Mouse (Mus musculus) heart, embryonic 11.5 days (tissue): ENCODE measurements at regions not wholly inside any gene's neighbourhood (a gene's known extent, or its start where the extent isn't known, plus 50 kb on each side); places are given as distances from the start of the nearest gene placed in this dataset.

Experiments
- ATAC-seq: fragments of 200-750 bp; cut with Nextera tagmentation; replicated peaks from 2 replicates; pipeline ENCODE4 v1.8.0; 2017; ENCODE audit warnings: moderate library complexity; ENCODE audit not compliant: insufficient number of reproducible peaks, low FRiP score, low TSS enrichment
- H3K27ac ChIP-seq: fragments of 300-500 bp; sonication (generic); 2 replicates; pipeline ENCODE4 v1.5.1; 2014; ENCODE audit warnings: mild to moderate bottlenecking, low read depth, low read length
- H3K27me3 ChIP-seq: fragments of 300-500 bp; sonication (generic); 2 replicates; pipeline ENCODE4 v1.6.1; 2014; ENCODE audit warnings: mild to moderate bottlenecking, low read length, mixed read lengths; ENCODE audit not compliant: control insufficient read depth, insufficient read depth
- H3K36me3 ChIP-seq: fragments of 300-500 bp; sonication (generic); 2 replicates; pipeline ENCODE4 v1.6.1; 2014; ENCODE audit warnings: mild to moderate bottlenecking, low read length, moderate library complexity, mixed read lengths; ENCODE audit not compliant: control insufficient read depth, insufficient read depth
- H3K4me1 ChIP-seq: fragments of 300-500 bp; sonication (generic); 2 replicates; pipeline ENCODE4 v1.6.1; 2014; ENCODE audit warnings: low read length; ENCODE audit not compliant: control insufficient read depth, insufficient read depth
- H3K4me2 ChIP-seq: fragments of 300-500 bp; sonication (generic); 2 replicates; pipeline ENCODE4 v1.6.1; 2014; ENCODE audit warnings: mild to moderate bottlenecking, moderate library complexity
- H3K4me3 ChIP-seq: fragments of 300-500 bp; sonication (generic); 2 replicates; pipeline ENCODE4 v1.5.1; 2014; ENCODE audit warnings: low read depth, low read length
- H3K9ac ChIP-seq: fragments of 300-500 bp; sonication (generic); 2 replicates; pipeline ENCODE4 v1.6.1; 2014; ENCODE audit warnings: mild to moderate bottlenecking, low read depth, low read length, moderate library complexity
- H3K9me3 ChIP-seq: fragments of 300-500 bp; sonication (generic); replicated peaks from 2 replicates; pipeline ENCODE4 v1.6.1; 2016; ENCODE audit warnings: low read length; ENCODE audit not compliant: control insufficient read depth
- WGBS: fragments of 180-500 bp; shearing (Covaris S2); extraction: QIAGEN DNeasy Blood & Tissue Kit; methylation state at CpG from one replicate; pipeline ENCODE4 v1.1.7; 2014; ENCODE audit not compliant: insufficient replicate concordance; 5-methylcytosine and 5-hydroxymethylcytosine counted together

GRCm38 (mm10) chr13:52059756-52060417, 213.4 kb downstream of the Gadd45g start:
- WGBS = 82% methylated on average over 22 of the region's 22 CpGs
- Histone ChIP-seq H3K27ac (no peak overlapping the region), H3K9me3 (no peaks in the 10 kb centered on the region), H3K9ac (no peak overlapping the region), H3K4me1 (no peaks in the 10 kb centered on the region), H3K4me2 (no peak overlapping the region), H3K27me3 (0 out of 2 replicates have a peak, but pooled peaks cover 4% of the 10 kb centered on the region), H3K36me3 (no peaks in the 10 kb centered on the region), H3K4me3 (no peak overlapping the region)
- ATAC-seq = no peak

DNA sequence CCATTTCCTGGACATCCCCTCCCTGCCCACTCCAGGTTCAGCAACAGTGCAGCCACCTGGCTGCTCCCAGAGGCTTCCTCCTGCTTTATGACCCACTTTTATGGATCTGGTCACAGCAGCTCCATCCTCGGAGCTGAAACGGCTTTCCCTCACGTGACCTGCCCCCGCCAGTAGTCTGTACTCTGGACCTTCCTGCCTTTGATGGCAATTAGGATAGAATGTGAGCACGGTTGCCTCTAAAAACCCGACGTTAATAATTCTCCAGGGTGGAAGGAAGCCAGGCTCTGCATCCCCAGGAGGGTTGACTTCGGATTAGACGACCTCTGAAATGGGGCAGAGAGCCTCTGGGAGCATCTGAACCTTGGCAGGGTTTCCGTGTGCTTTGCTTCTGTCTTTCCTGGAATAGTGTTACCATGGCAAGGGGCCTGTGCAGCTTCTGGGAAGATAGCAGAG, 214.0 kb downstream of the Gadd45g start:
- WGBS = 75% methylated on average over 10 of the region's 10 CpGs
- no peak overlapping the region for H3K4me2 ChIP-seq
- ATAC-seq = no peak
- H3K9me3 ChIP-seq = no peaks in the 10 kb centered on the region
- H3K4me1 ChIP-seq = no peaks in the 10 kb centered on the region
- H3K4me3 ChIP-seq = no peak overlapping the region
- no peak overlapping the region for H3K9ac ChIP-seq
- H3K36me3 ChIP-seq = no peaks in the 10 kb centered on the region
- H3K27ac ChIP-seq = no peak overlapping the region
- 0 out of 2 replicates have a peak, but pooled peaks cover 4% of the 10 kb centered on the region for H3K27me3 ChIP-seq

DNA sequence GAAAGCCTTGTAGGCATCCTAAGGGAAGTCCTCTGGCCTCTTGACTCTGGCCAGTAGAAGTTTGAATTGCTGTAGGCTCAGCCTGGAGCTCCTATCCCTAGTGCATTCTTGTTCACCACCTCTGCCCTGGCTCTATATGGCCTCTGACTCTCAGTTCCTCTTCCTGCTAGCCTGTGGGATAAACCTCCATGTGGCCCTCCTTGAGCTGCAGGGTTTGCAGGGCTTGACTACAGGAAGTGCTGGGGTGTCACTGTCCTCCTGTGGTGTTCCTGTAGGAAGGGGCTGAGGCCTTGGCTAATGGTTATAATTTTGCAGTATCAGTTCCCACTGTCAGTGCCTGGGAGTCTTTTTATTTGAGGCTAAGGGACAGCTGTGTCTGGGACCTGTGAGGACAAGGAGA, 215.0 kb downstream of the Gadd45g start:
- Histone ChIP-seq H3K4me2 (no peak overlapping the region), H3K4me1 (peaks cover 3% of the 10 kb centered on the region), H3K27ac (no peak overlapping the region), H3K27me3 (0 out of 2 replicates have a peak, but pooled peaks cover 4% of the 10 kb centered on the region), H3K36me3 (no peaks in the 10 kb centered on the region), H3K4me3 (no peak overlapping the region), H3K9ac (no peak overlapping the region), H3K9me3 (no peaks in the 10 kb centered on the region)
- ATAC-seq = no peak

DNA sequence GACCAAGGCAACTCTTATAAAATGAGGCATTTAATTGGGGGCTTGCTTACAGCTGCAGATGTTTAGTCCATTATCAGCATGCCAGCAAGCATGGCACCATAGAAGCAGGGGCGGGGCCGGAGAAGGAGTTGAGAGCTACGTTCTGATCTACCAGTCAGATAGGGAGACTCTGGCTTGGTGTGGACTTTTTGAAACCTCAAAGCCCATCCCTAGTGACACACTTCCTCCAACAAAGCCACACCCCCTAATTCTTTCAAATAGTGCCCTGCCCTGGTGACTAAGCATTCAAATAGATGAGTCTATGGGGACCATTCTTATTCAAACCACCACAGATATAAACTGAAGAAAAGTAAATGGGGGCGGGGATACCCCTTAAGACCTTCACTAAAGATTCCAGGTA, 215.4 kb downstream of the Gadd45g start:
- Histone ChIP-seq H3K4me3 (no peak overlapping the region), H3K9me3 (no peaks in the 10 kb centered on the region), H3K4me2 (no peak overlapping the region), H3K27ac (no peak overlapping the region), H3K9ac (no peak overlapping the region), H3K4me1 (peaks cover 7% of the 10 kb centered on the region), H3K27me3 (0 out of 2 replicates have a peak, but pooled peaks cover 4% of the 10 kb centered on the region), H3K36me3 (no peaks in the 10 kb centered on the region)
- WGBS = 80% methylated on average over 4 of the region's 4 CpGs
- ATAC-seq = no peak

GRCm38 (mm10) chr13:52062576-52062975, 216.1 kb downstream of the Gadd45g start:
- H3K9me3 ChIP-seq = no peaks in the 10 kb centered on the region
- H3K4me2 ChIP-seq = no peak overlapping the region
- H3K36me3 ChIP-seq = no peaks in the 10 kb centered on the region
- H3K27ac ChIP-seq = no peak overlapping the region
- H3K27me3 ChIP-seq = 0 out of 2 replicates have a peak, but pooled peaks cover 4% of the 10 kb centered on the region
- H3K4me3 ChIP-seq = no peak overlapping the region
- peaks cover 14% of the 10 kb centered on the region for H3K4me1 ChIP-seq
- WGBS = 85% methylated on average over 1 of the region's 1 CpGs
- no peak overlapping the region for H3K9ac ChIP-seq
- no peak for ATAC-seq

GRCm38 (mm10) chr13:52065274-52065673, 218.8 kb downstream of the Gadd45g start:
- H3K9ac ChIP-seq = no peak overlapping the region
- H3K9me3 ChIP-seq = no peaks in the 10 kb centered on the region
- H3K36me3 ChIP-seq = no peaks in the 10 kb centered on the region
- 67% methylated on average over 5 of the region's 5 CpGs for WGBS
- ATAC-seq = no peak
- no peak overlapping the region for H3K27ac ChIP-seq
- H3K4me2 ChIP-seq = no peak overlapping the region
- no peak overlapping the region for H3K4me3 ChIP-seq
- peaks cover 21% of the 10 kb centered on the region for H3K4me1 ChIP-seq
- no peaks in the 10 kb centered on the region for H3K27me3 ChIP-seq

GRCm38 (mm10) chr13:52065720-52066119, 219.2 kb downstream of the Gadd45g start:
- peaks cover 21% of the 10 kb centered on the region for H3K4me1 ChIP-seq
- no peak overlapping the region for H3K27ac ChIP-seq
- no peaks in the 10 kb centered on the region for H3K36me3 ChIP-seq
- 85% methylated on average over 6 of the region's 6 CpGs for WGBS
- H3K4me3 ChIP-seq = no peak overlapping the region
- no peak overlapping the region for H3K9ac ChIP-seq
- no peaks in the 10 kb centered on the region for H3K9me3 ChIP-seq
- H3K4me2 ChIP-seq = no peak overlapping the region
- no peaks in the 10 kb centered on the region for H3K27me3 ChIP-seq
- no peak for ATAC-seq

- Histone ChIP-seq H3K4me3 (no peak overlapping the region), H3K4me1 (peaks cover 21% of the 10 kb centered on the region), H3K27ac (no peak overlapping the region), H3K4me2 (no peak overlapping the region), H3K9ac (no peak overlapping the region), H3K27me3 (no peaks in the 10 kb centered on the region), H3K9me3 (no peaks in the 10 kb centered on the region), H3K36me3 (no peaks in the 10 kb centered on the region)
- WGBS = 36% methylated on average over 4 of the region's 4 CpGs
- no peak for ATAC-seq
Measured at GRCm38 (mm10) chr13:52067048-52067447, 220.6 kb downstream of the Gadd45g start.

DNA sequence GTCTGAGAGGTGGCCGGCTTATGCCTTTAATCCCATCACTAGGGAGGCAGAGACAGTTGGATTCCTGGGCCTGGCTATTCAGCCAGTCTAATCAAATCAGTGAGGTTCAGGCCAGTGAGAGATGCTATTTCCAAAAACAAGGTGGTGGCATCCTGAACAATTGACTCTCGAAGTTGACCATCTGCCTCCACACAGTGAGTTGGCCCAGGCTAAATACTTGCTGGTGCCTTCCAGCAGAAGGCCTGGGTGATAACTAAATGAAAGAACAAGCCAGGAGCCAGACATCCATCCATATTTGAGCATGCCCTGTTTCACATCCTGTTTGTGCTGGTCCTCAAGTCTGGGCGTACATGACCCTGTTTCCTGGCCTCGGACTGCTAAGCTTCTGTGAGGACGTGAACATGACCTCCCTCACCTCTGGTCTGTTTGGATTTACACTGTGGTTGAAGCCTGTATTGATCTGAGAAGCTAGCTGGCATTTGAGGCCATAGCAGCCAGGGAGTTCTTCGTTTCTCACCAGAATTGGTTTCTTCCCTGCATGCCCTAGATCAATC, 222.5 kb downstream of the Gadd45g start:
- H3K9ac ChIP-seq = no peak overlapping the region
- H3K27ac ChIP-seq = 0 out of 2 replicates have a peak overlapping the region, but pooled peaks have one; percentile 13
- H3K27me3 ChIP-seq = no peaks in the 10 kb centered on the region
- no peaks in the 10 kb centered on the region for H3K36me3 ChIP-seq
- peaks cover 21% of the 10 kb centered on the region for H3K4me1 ChIP-seq
- H3K4me2 ChIP-seq = no peak overlapping the region
- ATAC-seq = no peak
- 64% methylated on average over 6 of the region's 6 CpGs for WGBS
- H3K4me3 ChIP-seq = no peak overlapping the region
- no peaks in the 10 kb centered on the region for H3K9me3 ChIP-seq
